Mouse (Mus musculus) lung, adult 2 months (tissue): ENCODE data around the gene Bloc1s4.

ENCODE experiments used
- CTCF ChIP-seq: fragments of 200-500 bp; IDR thresholded peaks from 2 replicates; pipeline ENCODE4 v1.5.1; 2011; ENCODE audit warnings: mild to moderate bottlenecking, low read length, control low read depth; ENCODE audit not compliant: insufficient read depth
- POLR2A ChIP-seq: fragments of 200-500 bp; IDR thresholded peaks from 2 replicates; pipeline ENCODE4 v1.6.1; 2011; ENCODE audit warnings: low read depth, mild to moderate bottlenecking, control low read depth, low read length, borderline replicate concordance; ENCODE audit errors: extremely low read depth

DNA sequence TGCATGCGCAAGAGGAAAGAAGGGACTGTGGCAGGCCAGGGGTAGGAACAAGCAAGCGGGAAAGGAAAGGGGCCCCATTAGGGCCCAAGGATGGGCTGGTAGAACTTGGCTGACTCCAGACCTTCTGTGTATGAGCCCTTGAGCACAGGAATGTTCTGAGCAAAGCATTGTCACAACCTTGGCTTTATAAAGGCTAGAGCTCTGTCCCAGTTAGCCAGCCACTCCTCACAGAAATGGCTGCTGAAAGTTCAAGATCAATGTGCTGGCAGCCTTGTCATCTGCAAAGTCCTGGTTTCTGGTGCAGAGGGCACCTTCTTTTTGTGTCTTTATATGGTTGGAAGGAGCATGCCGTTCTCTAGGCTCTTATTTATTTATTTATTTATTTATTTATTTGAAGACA is 28.8 kb downstream of the Bloc1s4 start:
- TF ChIP-seq CTCF (no peak), POLR2A (no peak)
